Mouse (Mus musculus): ENCODE measurements at regions not wholly inside any gene's neighbourhood (a gene's known extent, or its start where the extent isn't known, plus 50 kb on each side); places are given as distances from the start of the nearest gene placed in this dataset.

GRCm38 (mm10) chr10:93361654-93362195, 50.8 kb upstream of the Elk3 start:
- ATAC-seq (replicated peaks in 1 of 2; ENCODE audit: insufficient read depth in 1 of 2, low FRiP score in 2 of 2, low TSS enrichment in 1 of 2, low read depth in 1 of 2, poor library complexity in 2 of 2, severe bottlenecking in 2 of 2), result no peak

DNA sequence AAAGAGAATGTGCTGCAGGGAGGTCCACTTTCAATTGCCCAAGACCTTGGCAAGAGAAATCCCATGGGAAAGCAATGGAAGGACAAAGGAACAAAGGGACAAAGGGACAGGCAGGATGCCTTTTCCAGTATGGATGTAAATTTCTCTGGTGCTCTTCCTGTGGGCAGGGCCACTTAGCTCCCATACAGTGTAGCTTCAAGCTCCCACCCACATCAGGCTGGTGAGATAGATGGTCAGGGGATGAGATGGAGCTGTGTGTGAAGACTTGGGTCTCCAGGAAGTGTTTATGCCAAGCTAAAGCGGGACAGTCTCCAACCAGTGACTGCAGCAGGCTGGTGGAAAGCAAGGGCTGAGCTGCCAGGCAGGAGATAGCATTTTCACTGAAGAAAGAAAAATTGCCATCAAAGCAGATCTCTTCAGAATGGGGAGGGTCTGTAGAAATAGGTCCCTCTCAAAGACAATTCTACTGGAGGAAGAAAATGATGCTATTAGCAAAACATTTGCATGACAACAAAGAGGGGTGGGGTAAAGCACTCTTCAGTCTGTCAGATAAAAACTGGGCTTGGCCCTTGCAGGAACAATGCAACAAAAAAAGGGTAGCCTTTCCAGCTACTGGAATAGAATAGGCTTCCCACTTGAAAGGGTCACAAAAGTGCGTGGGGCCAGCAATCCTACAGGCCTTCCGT, 53.3 kb upstream of the Elk3 start:
- ATAC-seq (replicated peaks in 1 of 2; ENCODE audit: insufficient read depth in 1 of 2, low FRiP score in 2 of 2, low TSS enrichment in 1 of 2, low read depth in 1 of 2, poor library complexity in 2 of 2, severe bottlenecking in 2 of 2), result no peak

- ATAC-seq (replicated peaks in 1 of 2; ENCODE audit: insufficient read depth in 1 of 2, low FRiP score in 2 of 2, low TSS enrichment in 1 of 2, low read depth in 1 of 2, poor library complexity in 2 of 2, severe bottlenecking in 2 of 2), result no peak
Measured at GRCm38 (mm10) chr10:93364881-93365280, 53.9 kb upstream of the Elk3 start.

- no peak for ATAC-seq (replicated peaks in 1 of 2; ENCODE audit: insufficient read depth in 1 of 2, low FRiP score in 2 of 2, low TSS enrichment in 1 of 2, low read depth in 1 of 2, poor library complexity in 2 of 2, severe bottlenecking in 2 of 2)
Measured at GRCm38 (mm10) chr10:93365318-93365717, 54.4 kb upstream of the Elk3 start.

DNA sequence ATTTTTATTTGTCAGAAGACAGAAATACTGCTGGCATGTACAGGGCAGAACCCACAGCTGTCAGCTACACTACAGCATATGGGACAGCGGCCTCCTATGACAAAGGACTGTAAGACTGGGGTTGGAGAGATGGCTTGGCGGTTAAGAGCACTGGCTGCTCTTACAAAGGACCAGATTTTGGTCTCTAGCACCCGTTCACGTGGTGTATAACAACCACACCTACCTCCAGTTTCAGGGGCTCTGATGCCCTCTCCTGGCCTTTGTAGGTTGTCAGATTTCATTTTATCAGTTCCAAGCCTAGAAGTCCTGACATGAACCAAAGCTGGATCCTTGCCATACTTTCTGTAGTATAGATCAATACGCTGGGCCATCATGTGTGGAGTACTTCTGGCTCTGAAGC, 54.9 kb upstream of the Elk3 start:
- no peak for ATAC-seq (replicated peaks in 1 of 2; ENCODE audit: insufficient read depth in 1 of 2, low FRiP score in 2 of 2, low TSS enrichment in 1 of 2, low read depth in 1 of 2, poor library complexity in 2 of 2, severe bottlenecking in 2 of 2)

- no peak for ATAC-seq (replicated peaks in 1 of 2; ENCODE audit: insufficient read depth in 1 of 2, low FRiP score in 2 of 2, low TSS enrichment in 1 of 2, low read depth in 1 of 2, poor library complexity in 2 of 2, severe bottlenecking in 2 of 2)
Measured at GRCm38 (mm10) chr10:93369737-93370136, 58.8 kb upstream of the Elk3 start.

- ATAC-seq (replicated peaks in 1 of 2; ENCODE audit: insufficient read depth in 1 of 2, low FRiP score in 2 of 2, low TSS enrichment in 1 of 2, low read depth in 1 of 2, poor library complexity in 2 of 2, severe bottlenecking in 2 of 2), result peak in 1 of 2 experiments; percentile 29; a peak in 1 of 4 replicates
Measured at GRCm38 (mm10) chr10:93370331-93370730, 59.4 kb upstream of the Elk3 start.

- ATAC-seq (replicated peaks in 1 of 2; ENCODE audit: insufficient read depth in 1 of 2, low FRiP score in 2 of 2, low TSS enrichment in 1 of 2, low read depth in 1 of 2, poor library complexity in 2 of 2, severe bottlenecking in 2 of 2), result no peak
Measured at GRCm38 (mm10) chr10:93372281-93372680, 61.3 kb upstream of the Elk3 start.

- ATAC-seq (replicated peaks in 1 of 2; ENCODE audit: insufficient read depth in 1 of 2, low FRiP score in 2 of 2, low TSS enrichment in 1 of 2, low read depth in 1 of 2, poor library complexity in 2 of 2, severe bottlenecking in 2 of 2), result no peak
Measured at GRCm38 (mm10) chr10:93373265-93373664, 62.3 kb upstream of the Elk3 start.

DNA sequence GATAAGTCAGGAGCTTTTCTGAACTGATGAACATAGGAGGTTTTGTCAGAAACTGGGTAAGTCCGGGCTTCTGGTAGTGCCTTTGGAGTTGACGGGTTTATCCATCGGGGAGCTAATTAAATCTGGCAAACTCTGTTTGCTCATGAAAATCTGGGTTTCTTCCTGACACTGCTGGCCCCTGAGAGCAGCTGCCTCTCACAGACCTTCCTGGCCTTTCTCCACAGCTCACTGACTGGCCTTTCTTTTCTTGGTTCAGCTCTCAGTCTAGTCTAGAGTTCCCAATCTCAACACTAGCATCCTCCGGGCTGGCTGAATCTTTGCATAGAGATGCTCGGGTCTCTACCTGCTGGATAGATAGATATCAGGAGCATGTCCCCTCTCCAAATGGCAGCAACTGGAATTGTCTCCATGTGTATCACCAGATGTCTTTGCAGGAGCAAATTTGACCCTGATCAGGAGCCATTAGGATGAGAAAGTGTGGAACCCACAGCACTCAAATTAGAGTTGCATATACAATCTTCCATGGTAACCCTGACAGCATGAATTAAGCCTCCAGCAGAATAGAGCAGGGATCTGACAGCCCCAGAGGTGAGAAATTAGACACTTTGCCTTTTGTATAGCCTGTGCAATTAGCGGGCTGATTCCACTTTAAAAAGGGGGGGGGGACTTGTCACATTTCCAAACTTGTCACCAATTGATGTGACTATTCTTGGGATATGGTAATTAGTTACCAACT, 63.2 kb upstream of the Elk3 start:
- ATAC-seq (replicated peaks in 1 of 2; ENCODE audit: insufficient read depth in 1 of 2, low FRiP score in 2 of 2, low TSS enrichment in 1 of 2, low read depth in 1 of 2, poor library complexity in 2 of 2, severe bottlenecking in 2 of 2), result no peak

- no peak for ATAC-seq (replicated peaks in 1 of 2; ENCODE audit: insufficient read depth in 1 of 2, low FRiP score in 2 of 2, low TSS enrichment in 1 of 2, low read depth in 1 of 2, poor library complexity in 2 of 2, severe bottlenecking in 2 of 2)
Measured at GRCm38 (mm10) chr10:93374690-93374994, 63.7 kb upstream of the Elk3 start.

DNA sequence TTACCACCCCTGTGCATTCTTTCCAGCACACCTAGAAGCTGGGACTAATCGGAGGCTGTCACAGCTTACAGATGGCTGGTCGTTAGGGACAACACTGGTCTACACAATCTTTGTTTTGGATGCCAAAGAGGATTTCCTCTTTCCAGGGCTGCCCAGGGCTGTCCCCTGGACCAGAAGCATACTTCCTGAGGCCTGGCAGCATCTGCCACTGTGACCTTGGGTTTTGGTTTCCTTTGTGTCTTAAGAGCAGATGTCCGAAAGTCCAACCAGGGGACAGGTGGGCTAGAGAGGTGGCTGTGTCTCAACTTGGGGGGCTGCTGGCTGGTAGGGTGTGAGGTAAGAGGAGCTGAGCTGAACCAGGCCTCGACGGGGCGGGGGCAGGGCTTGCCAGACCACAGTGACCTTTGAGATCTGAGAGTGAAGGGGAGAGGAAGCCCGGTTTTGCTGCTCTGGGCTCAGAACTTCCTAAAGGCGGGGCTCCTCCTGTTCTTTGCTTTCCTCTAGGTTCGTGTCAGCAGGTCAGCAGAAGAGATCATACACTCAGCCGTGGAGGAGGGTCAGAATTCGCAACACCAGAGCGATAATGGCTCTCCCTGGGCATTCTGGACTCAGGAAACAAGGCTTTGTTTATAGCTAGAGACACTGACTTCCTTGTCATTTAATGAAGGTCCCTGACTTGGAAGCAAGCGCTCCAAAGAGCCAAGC, 64.2 kb upstream of the Elk3 start:
- peak; percentile 78 to 80 for ATAC-seq (replicated peaks in 1 of 2; ENCODE audit: insufficient read depth in 1 of 2, low FRiP score in 2 of 2, low TSS enrichment in 1 of 2, low read depth in 1 of 2, poor library complexity in 2 of 2, severe bottlenecking in 2 of 2)

GRCm38 (mm10) chr10:93375771-93376170, 64.8 kb upstream of the Elk3 start:
- no peak for ATAC-seq (replicated peaks in 1 of 2; ENCODE audit: insufficient read depth in 1 of 2, low FRiP score in 2 of 2, low TSS enrichment in 1 of 2, low read depth in 1 of 2, poor library complexity in 2 of 2, severe bottlenecking in 2 of 2)

- ATAC-seq (replicated peaks in 1 of 2; ENCODE audit: insufficient read depth in 1 of 2, low FRiP score in 2 of 2, low TSS enrichment in 1 of 2, low read depth in 1 of 2, poor library complexity in 2 of 2, severe bottlenecking in 2 of 2), result peak; percentile 30 to 52; a peak in 3 of 4 replicates
Measured at GRCm38 (mm10) chr10:93376457-93376941, 65.6 kb upstream of the Elk3 start.

DNA sequence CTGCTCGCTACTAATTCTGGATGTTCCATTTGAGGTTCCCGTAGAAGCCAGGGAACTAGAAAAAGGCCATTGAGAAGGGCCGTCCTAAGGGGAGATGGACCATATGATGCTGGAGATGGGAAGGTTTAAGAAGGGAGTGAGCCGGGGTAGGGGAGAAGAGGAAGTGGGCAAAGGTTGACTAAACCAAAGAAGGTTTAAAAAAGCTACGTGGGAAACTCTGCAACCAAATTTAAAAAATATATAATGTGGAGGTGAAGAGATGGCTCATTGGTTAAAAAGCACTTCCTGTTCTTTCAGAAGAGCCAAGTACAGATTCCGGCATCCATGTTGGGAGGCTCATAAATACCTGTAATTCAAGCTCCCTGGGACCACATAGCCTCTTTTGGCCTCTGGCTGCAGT, 63.9 kb upstream of the Lta4h start:
- no peak for ATAC-seq (replicated peaks in 1 of 2; ENCODE audit: insufficient read depth in 1 of 2, low FRiP score in 2 of 2, low TSS enrichment in 1 of 2, low read depth in 1 of 2, poor library complexity in 2 of 2, severe bottlenecking in 2 of 2)

DNA sequence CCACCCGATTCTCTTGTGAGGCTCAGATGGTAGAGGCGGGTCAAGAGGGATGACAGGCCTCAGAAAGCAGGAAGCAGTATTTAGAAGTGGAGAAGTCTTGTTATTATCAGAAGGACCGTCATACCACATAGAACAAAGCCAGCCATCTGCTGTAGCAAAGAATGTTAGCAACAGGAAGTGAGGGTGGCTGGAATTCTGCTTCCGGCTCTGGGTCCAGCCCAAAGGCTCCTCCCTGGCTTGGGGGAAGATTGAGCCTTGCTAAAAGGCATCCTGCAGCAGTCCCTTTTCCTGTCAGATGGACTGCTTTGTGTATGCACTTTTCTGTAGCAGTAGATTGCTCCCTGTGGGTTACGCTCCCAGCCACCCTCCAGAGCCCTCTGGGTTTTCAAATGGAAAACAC, 61.9 kb upstream of the Lta4h start:
- ATAC-seq (replicated peaks in 1 of 2; ENCODE audit: insufficient read depth in 1 of 2, low FRiP score in 2 of 2, low TSS enrichment in 1 of 2, low read depth in 1 of 2, poor library complexity in 2 of 2, severe bottlenecking in 2 of 2), result peak in 1 of 2 experiments; percentile 29; a peak in 2 of 4 replicates

- no peak for ATAC-seq (replicated peaks in 1 of 2; ENCODE audit: insufficient read depth in 1 of 2, low FRiP score in 2 of 2, low TSS enrichment in 1 of 2, low read depth in 1 of 2, poor library complexity in 2 of 2, severe bottlenecking in 2 of 2)
Measured at GRCm38 (mm10) chr10:93393902-93394301, 59.3 kb upstream of the Lta4h start.

GRCm38 (mm10) chr10:93397711-93398110, 55.5 kb upstream of the Lta4h start:
- no peak for ATAC-seq (replicated peaks in 1 of 2; ENCODE audit: insufficient read depth in 1 of 2, low FRiP score in 2 of 2, low TSS enrichment in 1 of 2, low read depth in 1 of 2, poor library complexity in 2 of 2, severe bottlenecking in 2 of 2)
